8 mouse cellular contexts compared by ENCODE assay signal in genomic region chr9:89821109-89821852, GRCm38 (mm10).
DNase-seq lines count a peak whose midpoint lies in the region; ATAC-seq and TF ChIP-seq lines count a peak whose summit lies in the region.

No protein-coding gene starts in this region.

- H3K4me2 ChIP-seq in lung, postnatal 0 days (replicated peaks; ENCODE audit: low read depth, low read length): no peak overlapping the region
- no peak overlapping the region for H3K4me2 ChIP-seq in hindbrain, postnatal 0 days (ENCODE audit: low read depth, low read length)

- H3K27ac ChIP-seq in lung, postnatal 0 days (ENCODE audit: low read length): no peak overlapping the region
- H3K27ac ChIP-seq in hindbrain, postnatal 0 days: peak overlapping the region; percentile 64
- 0 out of 2 replicates have a peak overlapping the region, but pooled peaks have one; percentile 21 for H3K27ac ChIP-seq in small intestine, adult 2 months (ENCODE audit: insufficient read depth, low read depth, low read length)

- no peak overlapping the region for H3K4me3 ChIP-seq in lung, postnatal 0 days (ENCODE audit: low read depth, low read length)
- H3K4me3 ChIP-seq in hindbrain, postnatal 0 days (ENCODE audit: low read length): no peak overlapping the region
- no peak overlapping the region for H3K4me3 ChIP-seq in small intestine, adult 2 months (ENCODE audit: low read depth, low read length)

- no peaks in the 10 kb centered on the region for H3K36me3 ChIP-seq in lung, postnatal 0 days (ENCODE audit: insufficient read depth, low read length)
- no peaks in the 10 kb centered on the region for H3K36me3 ChIP-seq in hindbrain, postnatal 0 days (ENCODE audit: insufficient read depth, low read length)
- no peaks in the 10 kb centered on the region for H3K36me3 ChIP-seq in small intestine, adult 2 months (ENCODE audit: control insufficient read depth, insufficient read depth, low read length)

- H3K27me3 ChIP-seq in lung, postnatal 0 days (replicated peaks; ENCODE audit: insufficient read depth, low read length): 0 out of 2 replicates have a peak, but pooled peaks cover 3% of the 10 kb centered on the region
- no peaks in the 10 kb centered on the region for H3K27me3 ChIP-seq in hindbrain, postnatal 0 days (ENCODE audit: insufficient read depth, low read length)
- H3K27me3 ChIP-seq in small intestine, adult 2 months (ENCODE audit: control insufficient read depth, insufficient read depth, low read length): no peaks in the 10 kb centered on the region

- H3K9me3 ChIP-seq in lung, postnatal 0 days (ENCODE audit: low read length): no peaks in the 10 kb centered on the region
- no peaks in the 10 kb centered on the region for H3K9me3 ChIP-seq in hindbrain, postnatal 0 days (ENCODE audit: low read length)

- ATAC-seq in lung, postnatal 0 days: peak; percentile 47
- peak; percentile 81 for ATAC-seq in hindbrain, postnatal 0 days

- TF ChIP-seq CTCF in lung, postnatal 0 days (IDR thresholded peaks at IDR 0.05): no peak
- no peak for TF ChIP-seq CTCF in hindbrain, postnatal 0 days (IDR thresholded peaks at IDR 0.05; ENCODE audit: low read depth)
- TF ChIP-seq CTCF in small intestine, adult 2 months (IDR thresholded peaks at IDR 0.05; ENCODE audit: extremely low read depth, insufficient read length, insufficient replicate concordance, low read depth, low read length): no peak

- H3K4me1 ChIP-seq in lung, postnatal 0 days (ENCODE audit: insufficient read depth, low read depth, low read length): no peaks in the 10 kb centered on the region
- 0 out of 2 replicates have a peak, but pooled peaks cover 7% of the 10 kb centered on the region for H3K4me1 ChIP-seq in hindbrain, postnatal 0 days (ENCODE audit: insufficient read depth, low read length)
- no peaks in the 10 kb centered on the region; the same call in 1 of the 2 replicates for H3K4me1 ChIP-seq in small intestine, adult 2 months (ENCODE audit: control insufficient read depth, insufficient read depth, insufficient read length, low read length)

- WGBS in lung, postnatal 0 days: 40% methylated on average over 20 of the region's 20 CpGs
- WGBS in hindbrain, postnatal 0 days: 34% methylated on average over 20 of the region's 20 CpGs
- 53% methylated on average over 20 of the region's 20 CpGs for WGBS in small intestine, adult 2 months

- TF ChIP-seq EP300 in lung, postnatal 0 days (IDR thresholded peaks at IDR 0.05): no peak

- H3K9ac ChIP-seq in lung, postnatal 0 days (replicated peaks; ENCODE audit: low read depth): no peak overlapping the region
- H3K9ac ChIP-seq in hindbrain, postnatal 0 days (replicated peaks; ENCODE audit: low read length): 0 out of 2 replicates have a peak overlapping the region, but pooled peaks have one; percentile 21

- no peak for TF ChIP-seq POLR2A in small intestine, adult 2 months (IDR thresholded peaks at IDR 0.05; ENCODE audit: low read depth, low read length)

- peak; percentile 33 to 39 for DNase-seq in cerebellum, postnatal 10 days
- DNase-seq in cerebellum, postnatal 36 days: no peak
- peak; percentile 30 for DNase-seq in lung, postnatal 0 days (ENCODE audit: low spot score)
- no peak for DNase-seq in lung, adult 18-20 months
- peak; percentile 63 for DNase-seq in hindbrain, postnatal 0 days (ENCODE audit: low spot score)
- DNase-seq in spleen, postnatal 10 days (ENCODE audit: low spot score in 2 of 2): no peak
- DNase-seq in frontal cortex, adult 2 months (ENCODE audit: extremely low spot score in 1 of 2, low spot score in 1 of 2): no peak

Comparison
In these comparisons a context has a peak if more than half of its experiments do, and no peak if none do; other contexts are left out.
1. DNase-seq: peak in cerebellum, postnatal 10 days (2 of 2), lung, postnatal 0 days (single experiment) and hindbrain, postnatal 0 days (single experiment); none in cerebellum, postnatal 36 days (0 of 2), lung, adult 18-20 months (0 of 2), spleen, postnatal 10 days (0 of 2) and frontal cortex, adult 2 months (0 of 2).